Mouse (Mus musculus): ENCODE data around the gene Rtkn2. TPM values are rescaled to one million over a fixed set of nuclear protein-coding genes. Genes with fewer than 3 reads are reported as not detected.

The Rtkn2 gene
- 1 to 10 TPM; 4.7 to 5.0 TPM for total RNA-seq (2021)
- long read RNA-seq, experiment 1, partial matches to known transcripts, result 0 of 3 reads
- long read RNA-seq, experiment 1, other reads (novel, unspliced or antisense), result 1 of 3 reads
- long read RNA-seq, experiment 2, partial matches to known transcripts, result 0 of 5 reads
- long read RNA-seq, experiment 2, other reads (novel, unspliced or antisense), result 3 of 5 reads

GRCm38 (mm10) chr10:67979401-67980157 is at the start of gene Rtkn2:
Gene Rtkn2 (plus strand): TSS chr10:67979570.
- Histone ChIP-seq H3K4me3 (peak within 1 kb of the TSS; percentile 63), H3K27ac (peak within 1 kb of the TSS; percentile 74)
- peak; percentile 83 to 87 for DNase-seq (ENCODE audit: low spot score in 2 of 2)
- TF ChIP-seq CTCF (conservative IDR thresholded peaks at IDR 0.05), result peak; percentile 55

- H3K27ac ChIP-seq, result no peak overlapping the region
- peak; percentile 51 for TF ChIP-seq CTCF (conservative IDR thresholded peaks at IDR 0.05)
- no peak overlapping the region for H3K4me3 ChIP-seq
- no peak for DNase-seq (ENCODE audit: low spot score in 2 of 2)
These were observed 48.0 kb upstream of the Rtkn2 start for GRCm38 (mm10) chr10:67931328-67931727.

- no peak for DNase-seq (ENCODE audit: low spot score in 2 of 2)
- TF ChIP-seq CTCF (conservative IDR thresholded peaks at IDR 0.05), result no peak
- Histone ChIP-seq H3K4me3 (no peak overlapping the region), H3K27ac (no peak overlapping the region)
These were observed 46.6 kb upstream of the Rtkn2 start for GRCm38 (mm10) chr10:67932780-67933179.

- no peak for DNase-seq (ENCODE audit: low spot score in 2 of 2)
- TF ChIP-seq CTCF (conservative IDR thresholded peaks at IDR 0.05), result no peak
- H3K27ac ChIP-seq, result no peak overlapping the region
These were observed 42.4 kb upstream of the Rtkn2 start for GRCm38 (mm10) chr10:67936944-67937343.

GRCm38 (mm10) chr10:67937775-67938174 is 41.6 kb upstream of the Rtkn2 start:
- no peak for DNase-seq (ENCODE audit: low spot score in 2 of 2)
- Histone ChIP-seq H3K4me3 (no peak overlapping the region), H3K27ac (no peak overlapping the region)
- TF ChIP-seq CTCF (conservative IDR thresholded peaks at IDR 0.05), result no peak

More at GRCm38 (mm10) chr10:67936944-67937343, 42.4 kb upstream of the Rtkn2 start:
- no peak overlapping the region for H3K4me3 ChIP-seq

GRCm38 (mm10) chr10:67939546-67939945 is 39.8 kb upstream of the Rtkn2 start:
- H3K27ac ChIP-seq, result peak overlapping the region; percentile 36; the same call in 1 of the 2 replicates
- no peak overlapping the region for H3K4me3 ChIP-seq
- TF ChIP-seq CTCF (conservative IDR thresholded peaks at IDR 0.05), result no peak
- DNase-seq (ENCODE audit: low spot score in 2 of 2), result no peak

- DNase-seq (ENCODE audit: low spot score in 2 of 2), result no peak
- peak; percentile 26 for TF ChIP-seq CTCF (conservative IDR thresholded peaks at IDR 0.05)
- Histone ChIP-seq H3K4me3 (no peak overlapping the region), H3K27ac (no peak overlapping the region)
These were observed 35.9 kb upstream of the Rtkn2 start for GRCm38 (mm10) chr10:67943513-67943912.

- TF ChIP-seq CTCF (conservative IDR thresholded peaks at IDR 0.05), result no peak
- H3K27ac ChIP-seq, result no peak overlapping the region
- DNase-seq (ENCODE audit: low spot score in 2 of 2), result no peak
These were observed 29.2 kb upstream of the Rtkn2 start for GRCm38 (mm10) chr10:67950059-67950748.

GRCm38 (mm10) chr10:67951690-67952089 is 27.7 kb upstream of the Rtkn2 start:
- Histone ChIP-seq H3K4me3 (no peak overlapping the region), H3K27ac (no peak overlapping the region)
- DNase-seq (ENCODE audit: low spot score in 2 of 2), result no peak
- TF ChIP-seq CTCF (conservative IDR thresholded peaks at IDR 0.05), result no peak

More at GRCm38 (mm10) chr10:67950059-67950748, 29.2 kb upstream of the Rtkn2 start:
- no peak overlapping the region for H3K4me3 ChIP-seq

GRCm38 (mm10) chr10:67955982-67956381 is 23.4 kb upstream of the Rtkn2 start:
- no peak for TF ChIP-seq CTCF (conservative IDR thresholded peaks at IDR 0.05)
- no peak for DNase-seq (ENCODE audit: low spot score in 2 of 2)
- no peak overlapping the region for H3K4me3 ChIP-seq
- H3K27ac ChIP-seq, result peak overlapping the region; percentile 49; the same call in 1 of the 2 replicates

GRCm38 (mm10) chr10:67959982-67960381 is 19.4 kb upstream of the Rtkn2 start:
- no peak for TF ChIP-seq CTCF (conservative IDR thresholded peaks at IDR 0.05)
- H3K4me3 ChIP-seq, result no peak overlapping the region
- DNase-seq (ENCODE audit: low spot score in 2 of 2), result no peak
- peak overlapping the region; percentile 18; the same call in 1 of the 2 replicates for H3K27ac ChIP-seq

GRCm38 (mm10) chr10:67962496-67962895 is 16.9 kb upstream of the Rtkn2 start:
- Histone ChIP-seq H3K4me3 (no peak overlapping the region; the same call in 1 of the 2 replicates), H3K27ac (peak overlapping the region; percentile 71)
- DNase-seq (ENCODE audit: low spot score in 2 of 2), result no peak
- TF ChIP-seq CTCF (conservative IDR thresholded peaks at IDR 0.05), result no peak

GRCm38 (mm10) chr10:67964060-67964459 is 15.3 kb upstream of the Rtkn2 start:
- Histone ChIP-seq H3K4me3 (no peak overlapping the region), H3K27ac (no peak overlapping the region)
- TF ChIP-seq CTCF (conservative IDR thresholded peaks at IDR 0.05), result no peak
- DNase-seq (ENCODE audit: low spot score in 2 of 2), result no peak

Measured in layer of hippocampus, adult 2 months (tissue).